Mouse (Mus musculus) testis, adult 2 months (tissue): ENCODE results near the gene Mxra7. TPM values are rescaled to one million over a fixed set of nuclear protein-coding genes. Genes with fewer than 3 reads are reported as not detected.

Experiments
- H3K27ac ChIP-seq: fragments of 200-500 bp; 2 replicates; pipeline ENCODE4 v1.5.1; 2012; ENCODE audit warnings: low read depth, low read length; ENCODE audit not compliant: control insufficient read depth, insufficient read depth
- H3K27me3 ChIP-seq: fragments of 200-500 bp; 2 replicates; pipeline ENCODE4 v1.6.1; 2012; ENCODE audit warnings: mild to moderate bottlenecking, low read length, moderate library complexity; ENCODE audit not compliant: control insufficient read depth, insufficient read depth
- H3K36me3 ChIP-seq: fragments of 200-500 bp; 2 replicates; pipeline ENCODE4 v1.6.1; 2012; ENCODE audit warnings: mild to moderate bottlenecking, low read length; ENCODE audit not compliant: control insufficient read depth, insufficient read depth
- H3K4me1 ChIP-seq: fragments of 200-500 bp; 2 replicates; pipeline ENCODE4 v1.6.1; 2012; ENCODE audit warnings: low read length; ENCODE audit not compliant: control insufficient read depth, insufficient read depth
- H3K4me3 ChIP-seq: fragments of 200-500 bp; 2 replicates; pipeline ENCODE4 v1.5.1; 2012; ENCODE audit warnings: low read depth, mild to moderate bottlenecking, low read length, moderate library complexity, mixed read lengths; ENCODE audit not compliant: control insufficient read depth
- CTCF ChIP-seq: fragments of 200-500 bp; IDR thresholded peaks from 2 replicates; pipeline ENCODE4 v1.5.1; 2012; ENCODE audit warnings: low read depth, mild to moderate bottlenecking, inconsistent platforms, low read length, moderate library complexity; ENCODE audit not compliant: control insufficient read depth, insufficient read depth, insufficient replicate concordance
- POLR2A ChIP-seq: fragments of 200-500 bp; IDR thresholded peaks from 2 replicates; pipeline ENCODE4 v1.6.1; 2012; ENCODE audit warnings: low read depth, mild to moderate bottlenecking, inconsistent platforms, low read length, moderate library complexity; ENCODE audit not compliant: control insufficient read depth
- polyA plus RNA-seq: library from polyadenylated mRNA; depleted of rRNA; stranded (reverse); fragments of >200 nt; gene quantifications from 2 replicates; pipeline ENCODE4 v1.2.3, GENCODE M21; 2012; rRNA removed

Gene Mxra7
- polyA plus RNA-seq, 1 experiment: 8.2 TPM

- Histone ChIP-seq H3K27ac (no peak overlapping the region), H3K27me3 (no peaks in the 10 kb centered on the region), H3K4me1 (no peaks in the 10 kb centered on the region), H3K36me3 (no peaks in the 10 kb centered on the region), H3K4me3 (no peak overlapping the region)
- TF ChIP-seq CTCF (no peak), POLR2A (no peak)
Measured at GRCm38 (mm10) chr11:116764346-116764745, 63.5 kb downstream of the Mxra7 start.

- Histone ChIP-seq H3K27me3 (no peaks in the 10 kb centered on the region), H3K36me3 (no peaks in the 10 kb centered on the region), H3K4me3 (no peak overlapping the region), H3K4me1 (no peaks in the 10 kb centered on the region), H3K27ac (no peak overlapping the region)
- TF ChIP-seq POLR2A (no peak), CTCF (no peak)
Measured at GRCm38 (mm10) chr11:116755191-116755590, 72.7 kb downstream of the Mxra7 start.

DNA sequence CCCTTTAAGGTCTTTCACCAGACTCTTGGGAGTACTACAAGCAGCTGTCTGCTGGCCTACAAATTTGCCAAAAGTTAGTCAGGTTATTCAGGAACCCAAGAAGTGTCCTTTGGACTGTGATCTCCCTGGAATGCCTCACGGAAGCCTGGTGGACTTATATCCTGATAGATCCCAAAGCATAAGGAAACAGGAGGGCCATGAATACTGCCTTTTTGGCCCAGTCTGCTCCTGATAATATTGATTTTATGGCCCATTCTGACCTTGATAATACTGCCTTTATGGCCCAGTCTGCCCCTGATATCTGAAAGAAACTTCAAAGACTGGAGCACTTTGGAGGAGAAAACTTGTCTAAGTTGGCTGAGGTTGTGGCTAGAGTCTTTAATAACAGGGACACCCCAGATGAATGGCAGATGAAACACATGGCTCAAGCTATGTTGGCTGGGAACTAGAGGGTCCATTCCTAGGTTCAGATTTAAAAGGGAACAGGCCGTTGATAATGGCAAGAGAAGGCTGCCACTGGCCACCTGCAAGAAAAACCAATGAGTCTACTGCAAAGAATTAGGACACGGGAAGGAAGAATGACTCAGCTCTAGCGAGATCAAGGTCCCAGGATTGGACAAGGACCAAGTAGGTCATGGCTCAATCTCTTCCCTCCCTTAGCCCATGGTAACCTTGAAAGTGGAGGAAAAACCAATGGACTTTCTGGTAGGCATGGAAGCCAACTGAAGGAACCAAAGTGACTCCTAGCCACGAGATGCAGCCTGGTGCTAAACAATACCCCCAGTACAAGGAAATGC, 74.0 kb downstream of the Mxra7 start:
- no peaks in the 10 kb centered on the region for H3K4me1 ChIP-seq
- TF ChIP-seq CTCF (no peak), POLR2A (no peak)
- H3K27me3 ChIP-seq: no peaks in the 10 kb centered on the region
- H3K4me3 ChIP-seq: no peak overlapping the region
- H3K27ac ChIP-seq: no peak overlapping the region
- H3K36me3 ChIP-seq: no peaks in the 10 kb centered on the region

Other genes with a start within 250 kb of the Mxra7 start
- gene Ube2o, start 246.6 kb downstream of the Mxra7 start, polyA plus RNA-seq: 31.6 and 34.8 TPM in 2 replicates
- gene Aanat, start 241.6 kb downstream of the Mxra7 start, polyA plus RNA-seq: 0.23 and 0.45 TPM in 2 replicates
- 6.3 and 7.5 TPM in 2 replicates for gene Rhbdf2, start 201.0 kb downstream of the Mxra7 start, polyA plus RNA-seq
- gene Prcd, start 174.5 kb downstream of the Mxra7 start, polyA plus RNA-seq: 7.8 and 8.4 TPM in 2 replicates
- gene Cygb, start 173.7 kb downstream of the Mxra7 start, polyA plus RNA-seq: 3.7 and 5.5 TPM in 2 replicates
- gene St6galnac1, start 52.5 kb downstream of the Mxra7 start, polyA plus RNA-seq: 0.09 and 0.43 TPM in 2 replicates
- gene Mettl23, start 15.2 kb upstream of the Mxra7 start, polyA plus RNA-seq: 45.5 and 61.4 TPM in 2 replicates
- gene Jmjd6, start 15.4 kb upstream of the Mxra7 start, polyA plus RNA-seq: 66.5 and 71.1 TPM in 2 replicates
- gene Mfsd11, start 24.4 kb upstream of the Mxra7 start, polyA plus RNA-seq: 105 and 109 TPM in 2 replicates
- gene Srsf2, start 25.0 kb upstream of the Mxra7 start, polyA plus RNA-seq: 156 and 182 TPM in 2 replicates
- 5.9 and 6.4 TPM in 2 replicates for gene Mgat5b, start 90.8 kb upstream of the Mxra7 start, polyA plus RNA-seq